Mouse (Mus musculus) stomach, postnatal 0 days (tissue): ENCODE results near the gene Tmem231. TPM values are rescaled to one million over a fixed set of nuclear protein-coding genes. Genes with fewer than 3 reads are reported as not detected.

Experiments used
- ATAC-seq: fragments of 200-750 bp; cut with Nextera tagmentation; 2 replicates; pipeline ENCODE4 v1.8.0; 2017; ENCODE audit not compliant: low FRiP score, low TSS enrichment
- DNase-seq: peaks from one replicate; pipeline ENCODE4 v3.0.0-alpha.2; 2016; ENCODE audit warnings: low spot score
- H3K27ac ChIP-seq: fragments of 300-500 bp; sonication (generic); replicated peaks from 2 replicates; pipeline ENCODE4 v1.5.1; 2014; ENCODE audit warnings: mild to moderate bottlenecking, control low read depth
- H3K27me3 ChIP-seq: fragments of 300-500 bp; sonication (generic); 2 replicates; pipeline ENCODE4 v1.6.1; 2014; ENCODE audit warnings: low read length; ENCODE audit not compliant: control insufficient read depth, insufficient read depth
- H3K36me3 ChIP-seq: fragments of 300-500 bp; sonication (generic); 2 replicates; pipeline ENCODE4 v1.6.1; 2014; ENCODE audit warnings: low read length, mixed read lengths; ENCODE audit not compliant: control insufficient read depth, insufficient read depth
- H3K4me1 ChIP-seq: fragments of 300-500 bp; sonication (generic); replicated peaks from 2 replicates; pipeline ENCODE4 v1.6.1; 2014; ENCODE audit warnings: antibody characterized with exemption; ENCODE audit not compliant: control insufficient read depth, insufficient read depth
- H3K4me2 ChIP-seq: fragments of 300-500 bp; sonication (generic); replicated peaks from 2 replicates; pipeline ENCODE4 v1.6.1; 2014; ENCODE audit warnings: low read depth, mild to moderate bottlenecking, control low read depth, moderate library complexity
- H3K4me3 ChIP-seq: fragments of 300-500 bp; sonication (generic); 2 replicates; pipeline ENCODE4 v1.5.1; 2014; ENCODE audit warnings: low read depth, low read length, control low read depth
- H3K9ac ChIP-seq: fragments of 300-500 bp; sonication (generic); 2 replicates; pipeline ENCODE4 v1.6.1; 2014; ENCODE audit warnings: mild to moderate bottlenecking, low read length, control low read depth, mixed read lengths
- H3K9me3 ChIP-seq: fragments of 300-500 bp; sonication (generic); 2 replicates; pipeline ENCODE4 v1.6.1; 2016; ENCODE audit warnings: low read length; ENCODE audit not compliant: control insufficient read depth
- CTCF ChIP-seq: IDR thresholded peaks from 2 replicates; pipeline ENCODE4 v1.5.1; 2016; ENCODE audit warnings: antibody characterized with exemption, low read depth, mild to moderate bottlenecking, moderate library complexity
- EP300 ChIP-seq: optimal IDR thresholded peaks from 2 replicates; pipeline ENCODE3; 2016; ENCODE audit warnings: antibody characterized with exemption
- WGBS: fragments of 180-500 bp; shearing (Covaris S2); extraction: QIAGEN DNeasy Blood & Tissue Kit; methylation state at CpG from one replicate; pipeline ENCODE4 v1.1.7; 2014; 5-methylcytosine and 5-hydroxymethylcytosine counted together
- polyA plus RNA-seq: library from polyadenylated mRNA; unstranded; fragments of >200 nt; fragmentation: Nextera tagmentation; extraction: Ambion mirVana; gene quantifications from 2 replicates; pipeline ENCODE4 v1.2.1, GENCODE M21; 2015

The Tmem231 gene
- 3.3 and 4.1 TPM in 2 replicates for polyA plus RNA-seq

DNA sequence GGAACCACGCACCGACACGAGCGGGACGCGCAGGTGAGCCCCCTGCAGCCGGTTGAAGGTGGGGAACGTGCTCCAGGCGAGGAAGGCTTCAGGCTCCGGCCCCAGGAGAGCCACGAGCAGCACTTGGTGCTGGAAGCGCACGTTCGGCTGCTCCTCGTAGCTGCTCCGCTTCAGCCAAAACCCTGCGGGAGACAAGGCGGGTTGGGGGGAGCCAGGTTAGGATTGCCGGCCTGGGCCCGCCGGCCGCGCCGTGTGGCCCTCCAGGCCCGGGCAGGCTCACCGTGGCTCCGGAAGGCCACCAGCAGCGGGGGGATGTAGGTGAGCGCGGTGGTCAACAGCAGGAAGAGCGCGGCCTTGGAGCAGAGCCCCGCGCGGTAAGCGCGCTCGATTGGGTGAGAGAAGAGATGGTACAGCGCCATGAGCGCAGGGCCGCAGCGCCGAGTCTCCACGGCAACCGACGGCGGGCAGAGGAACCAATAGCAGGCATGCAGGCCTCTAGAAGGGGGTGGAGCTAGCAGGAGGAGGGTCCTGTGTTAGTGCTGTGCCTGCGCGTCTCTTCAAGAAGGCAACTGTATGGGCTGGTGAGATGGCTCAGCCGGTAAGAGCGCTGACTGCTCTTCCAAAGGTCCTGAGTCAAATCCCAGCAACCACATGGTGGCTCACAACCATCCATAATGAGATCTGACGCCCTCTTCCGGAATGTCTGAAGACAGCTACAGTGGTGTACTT is at the start of gene Tmem231:
Tmem231 (minus strand) TSS at position 534 of the 729 bp plus-strand sequence.
- peak; percentile 89 for DNase-seq
- peak within 1 kb of the TSS; percentile 100 for H3K4me2 ChIP-seq
- no peaks in the 10 kb centered on the region for H3K36me3 ChIP-seq
- 2% methylated on average over 53 of the region's 53 CpGs for WGBS
- peak within 1 kb of the TSS; percentile 56 for H3K27ac ChIP-seq
- peak within 1 kb of the TSS; percentile 69 for H3K9ac ChIP-seq
- peak; percentile 98 for ATAC-seq
- H3K4me3 ChIP-seq = peak within 1 kb of the TSS; percentile 67
- H3K27me3 ChIP-seq = no peaks in the 10 kb centered on the region
- TF ChIP-seq EP300 = no peak
- TF ChIP-seq CTCF = peak; percentile 31
- 0 out of 2 replicates have a peak, but pooled peaks cover 3% of the 10 kb centered on the region for H3K4me1 ChIP-seq
- no peaks in the 10 kb centered on the region for H3K9me3 ChIP-seq

- 73% methylated on average over 7 of the region's 7 CpGs for WGBS
- Histone ChIP-seq H3K36me3 (peaks cover 3% of the 10 kb centered on the region; the same call in 1 of the 2 replicates), H3K4me3 (no peak overlapping the region), H3K27ac (no peak overlapping the region), H3K4me2 (no peak overlapping the region), H3K9ac (no peak overlapping the region), H3K9me3 (no peaks in the 10 kb centered on the region), H3K4me1 (no peaks in the 10 kb centered on the region), H3K27me3 (no peaks in the 10 kb centered on the region)
- ATAC-seq (no peak), DNase-seq (peak; percentile 38)
- TF ChIP-seq CTCF = peak; percentile 57
- TF ChIP-seq EP300 = no peak
Measured at GRCm38 (mm10) chr8:111982116-111982515, 48.4 kb upstream of the Tmem231 start.

DNA sequence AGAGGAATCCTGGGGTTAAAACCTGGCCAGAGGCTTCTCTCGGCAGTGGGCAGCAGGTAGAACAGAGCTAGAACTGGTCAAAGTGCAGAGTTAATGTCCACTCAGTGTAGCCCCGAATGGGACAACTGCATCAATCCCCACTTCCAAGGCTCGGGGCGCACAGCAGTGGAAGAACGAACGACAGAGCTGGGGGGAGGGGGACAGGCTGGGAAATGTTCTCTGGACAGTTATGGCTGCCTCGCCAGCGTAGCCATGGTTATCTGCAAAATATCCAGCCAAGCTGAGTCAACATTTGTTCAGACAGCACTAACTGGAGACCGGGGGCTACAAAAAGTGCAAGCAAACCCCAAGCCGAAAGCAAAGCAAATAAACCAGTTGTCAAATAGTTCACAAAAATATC is 44.5 kb upstream of the Tmem231 start:
- Histone ChIP-seq H3K9me3 (no peaks in the 10 kb centered on the region), H3K4me3 (no peak overlapping the region), H3K4me2 (no peak overlapping the region), H3K27me3 (no peaks in the 10 kb centered on the region), H3K36me3 (peaks cover 3% of the 10 kb centered on the region; the same call in 1 of the 2 replicates), H3K9ac (no peak overlapping the region), H3K4me1 (no peaks in the 10 kb centered on the region), H3K27ac (no peak overlapping the region)
- TF ChIP-seq CTCF (no peak), EP300 (no peak)
- WGBS = 55% methylated on average over 10 of the region's 10 CpGs
- no peak for ATAC-seq
- no peak for DNase-seq

- H3K27me3 ChIP-seq = no peaks in the 10 kb centered on the region
- ATAC-seq = no peak
- no peak for TF ChIP-seq CTCF
- no peak for TF ChIP-seq EP300
- H3K4me3 ChIP-seq = no peak overlapping the region
- WGBS = 84% methylated on average over 2 of the region's 2 CpGs
- no peak overlapping the region for H3K4me2 ChIP-seq
- H3K27ac ChIP-seq = no peak overlapping the region
- no peaks in the 10 kb centered on the region; the same call in 1 of the 2 replicates for H3K36me3 ChIP-seq
- no peak overlapping the region for H3K9ac ChIP-seq
- DNase-seq = no peak
- H3K9me3 ChIP-seq = no peaks in the 10 kb centered on the region
- H3K4me1 ChIP-seq = no peaks in the 10 kb centered on the region
Measured at GRCm38 (mm10) chr8:111976326-111976725, 42.6 kb upstream of the Tmem231 start.

- no peak overlapping the region for H3K27ac ChIP-seq
- no peaks in the 10 kb centered on the region; the same call in 1 of the 2 replicates for H3K36me3 ChIP-seq
- H3K4me2 ChIP-seq = no peak overlapping the region
- ATAC-seq (no peak), DNase-seq (no peak)
- no peaks in the 10 kb centered on the region for H3K4me1 ChIP-seq
- no peaks in the 10 kb centered on the region for H3K9me3 ChIP-seq
- no peaks in the 10 kb centered on the region for H3K27me3 ChIP-seq
- no peak overlapping the region for H3K9ac ChIP-seq
- no peak overlapping the region for H3K4me3 ChIP-seq
- TF ChIP-seq CTCF (no peak), EP300 (no peak)
- WGBS = 93% methylated on average over 2 of the region's 2 CpGs
Measured at GRCm38 (mm10) chr8:111975706-111976105, 42.0 kb upstream of the Tmem231 start.

- Histone ChIP-seq H3K9ac (no peak overlapping the region), H3K36me3 (no peaks in the 10 kb centered on the region; the same call in 1 of the 2 replicates), H3K27me3 (no peaks in the 10 kb centered on the region), H3K27ac (no peak overlapping the region), H3K4me3 (no peak overlapping the region), H3K4me1 (no peaks in the 10 kb centered on the region), H3K9me3 (no peaks in the 10 kb centered on the region), H3K4me2 (no peak overlapping the region)
- DNase-seq (no peak), ATAC-seq (no peak)
- whole genome bisulfite sequencing = 95% methylated on average over 12 of the region's 12 CpGs
- TF ChIP-seq CTCF (no peak), EP300 (no peak)
Measured at GRCm38 (mm10) chr8:111974138-111974537, 40.5 kb upstream of the Tmem231 start.
